Mouse (Mus musculus): Measurements from ENCODE around the gene Efemp2.

Efemp2 gene

GRCm38 (mm10) chr19:5500330-5500875 is 26.6 kb downstream of the Efemp2 start:
- no peak for DNase-seq (ENCODE audit: low spot score)

DNA sequence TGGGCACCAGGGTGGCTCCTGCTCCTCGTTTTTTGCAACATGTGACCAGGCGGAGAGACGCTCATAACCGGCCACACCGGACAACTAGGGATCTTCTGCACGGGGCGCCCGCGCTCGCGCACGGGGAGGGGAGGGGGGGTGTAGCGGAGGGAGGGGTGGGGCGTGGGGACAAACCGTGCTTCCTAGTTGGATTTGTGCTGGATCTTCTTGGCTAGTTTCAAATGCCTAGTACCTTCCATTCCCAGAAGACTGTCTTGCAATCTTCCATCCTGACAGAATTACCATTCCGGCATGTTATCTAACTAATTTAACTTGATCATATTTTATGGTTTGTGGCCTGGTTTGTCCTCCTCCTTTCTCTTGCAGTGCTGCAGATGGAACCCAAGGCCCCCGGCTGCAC is 29.9 kb downstream of the Efemp2 start, which contains the start of gene 1700020D05Rik:
Gene 1700020D05Rik (minus strand): TSS at position 101 of the 400 bp plus-strand sequence.
- no peak for DNase-seq (ENCODE audit: low spot score)

DNA sequence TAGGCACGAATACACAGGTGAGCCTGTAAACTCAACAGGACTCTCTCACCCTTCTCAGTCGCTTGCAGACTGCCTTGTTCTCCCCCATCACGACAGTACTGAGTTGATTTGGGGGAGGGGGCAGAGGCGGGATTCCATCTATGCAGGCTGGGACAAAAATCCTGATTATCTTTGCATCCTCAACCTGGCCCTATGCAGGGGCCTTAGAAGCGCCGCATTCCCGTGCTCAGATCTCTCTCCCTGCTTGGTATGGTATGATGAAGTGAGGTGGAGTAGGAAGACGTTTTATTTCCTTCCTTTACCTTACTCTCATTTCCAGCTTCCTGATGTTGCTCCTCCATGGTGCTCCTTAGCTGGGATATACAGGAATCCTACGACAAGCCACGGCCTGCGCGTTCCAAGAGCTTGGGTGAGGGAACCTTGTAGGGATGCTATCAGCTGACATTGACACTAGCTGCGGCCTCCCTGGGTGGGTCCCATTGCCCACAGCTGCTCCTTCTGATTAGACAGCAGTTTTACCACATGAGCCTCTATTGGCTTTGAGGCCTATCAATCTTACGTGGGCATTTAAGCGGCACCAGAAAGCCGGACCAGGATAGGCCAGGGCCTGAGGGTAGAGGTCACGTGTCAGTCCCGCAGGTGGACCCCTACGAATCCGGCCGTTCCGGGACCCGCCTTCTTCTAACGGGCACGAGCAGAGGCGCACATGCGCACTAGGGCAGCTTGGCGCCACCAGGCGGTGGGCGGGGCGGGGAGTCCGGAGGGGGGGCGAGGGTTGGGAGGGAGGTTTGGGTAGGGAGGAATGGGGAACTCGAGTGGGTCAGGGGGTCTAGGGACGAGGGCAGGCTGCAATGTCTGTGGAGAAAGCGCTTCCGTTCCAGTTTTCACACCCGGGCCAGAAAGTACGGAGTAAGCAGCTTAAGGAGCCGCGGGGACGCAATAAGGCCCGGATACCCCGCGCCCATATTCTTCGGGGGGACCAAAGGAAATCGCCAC is 36.6 kb downstream of the Efemp2 start, which contains the start of gene Snx32:
Gene Snx32 (minus strand): TSS at position 508 of the 996 bp plus-strand sequence.
- peak; percentile 91 for DNase-seq (ENCODE audit: low spot score)

DNA sequence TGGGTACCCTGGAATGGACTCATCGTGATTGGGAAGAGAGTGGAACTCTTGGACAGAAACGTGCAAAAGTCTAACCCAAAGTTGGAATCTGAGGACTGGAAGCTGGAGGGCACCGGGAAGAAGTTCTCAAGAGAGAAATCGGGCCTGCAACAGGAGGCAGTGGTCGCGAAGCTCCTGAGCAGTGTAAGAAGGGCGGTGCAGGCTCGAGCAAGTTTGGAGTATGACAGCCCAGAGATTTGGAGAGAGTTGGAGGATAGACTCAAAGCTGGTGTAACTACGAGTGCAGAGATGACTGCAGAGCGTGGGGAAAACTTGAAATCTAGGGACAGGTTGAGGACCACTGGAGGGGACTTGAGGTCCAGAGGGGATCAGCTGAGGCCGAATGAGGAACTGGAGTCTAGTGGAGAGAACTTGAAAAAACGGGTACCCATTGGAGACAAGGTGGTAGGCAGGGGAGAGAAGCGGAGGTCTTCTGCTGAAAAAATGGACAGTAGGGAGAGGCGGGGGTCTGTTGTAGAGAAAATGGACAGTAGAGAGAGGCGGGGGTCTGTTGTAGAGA is 37.4 kb downstream of the Efemp2 start:
- DNase-seq (ENCODE audit: low spot score) = no peak

DNA sequence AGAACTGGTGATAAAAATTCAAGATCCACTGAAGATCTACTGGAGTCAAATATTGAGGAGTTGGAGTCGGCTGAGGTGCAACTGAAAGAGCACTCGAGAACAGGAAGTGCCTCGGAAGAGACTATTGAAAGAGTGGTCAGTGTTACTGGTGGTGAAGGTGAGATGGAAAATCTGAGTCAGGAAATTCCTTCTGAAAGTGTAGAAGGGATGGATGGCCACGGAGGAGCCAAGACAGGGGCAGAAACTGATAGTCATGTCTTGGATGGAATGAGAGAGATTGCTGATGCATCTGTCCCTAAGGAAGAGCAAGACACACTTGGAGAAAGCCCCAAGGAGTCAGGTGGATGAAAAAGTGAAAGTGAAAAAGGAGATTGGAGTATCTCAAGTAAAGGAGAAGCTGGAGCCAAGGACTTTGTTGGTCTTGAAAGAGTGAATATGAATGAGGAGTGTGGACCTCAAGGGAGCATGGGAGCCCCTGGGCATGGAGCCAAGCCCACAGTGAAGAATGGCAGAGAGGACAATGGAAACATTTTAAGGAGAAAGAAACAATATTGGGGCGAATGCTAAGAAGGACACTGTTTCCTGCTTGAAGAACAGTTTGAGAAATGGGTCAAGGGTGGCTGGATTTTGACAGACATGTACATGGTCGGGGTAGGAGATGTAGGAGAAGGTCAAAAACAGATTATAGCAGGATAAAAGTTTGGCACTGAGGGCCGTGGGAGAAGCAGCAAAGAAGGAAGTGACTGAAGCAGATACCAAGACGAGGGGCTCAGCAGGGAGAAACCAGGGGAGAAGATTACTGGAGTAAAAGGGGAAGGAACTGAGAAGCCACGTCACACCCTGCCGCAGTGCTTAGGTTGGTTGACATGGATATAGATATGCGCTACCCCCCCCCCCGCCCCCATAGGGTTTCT is 38.6 kb downstream of the Efemp2 start:
- no peak for DNase-seq (ENCODE audit: low spot score)

DNA sequence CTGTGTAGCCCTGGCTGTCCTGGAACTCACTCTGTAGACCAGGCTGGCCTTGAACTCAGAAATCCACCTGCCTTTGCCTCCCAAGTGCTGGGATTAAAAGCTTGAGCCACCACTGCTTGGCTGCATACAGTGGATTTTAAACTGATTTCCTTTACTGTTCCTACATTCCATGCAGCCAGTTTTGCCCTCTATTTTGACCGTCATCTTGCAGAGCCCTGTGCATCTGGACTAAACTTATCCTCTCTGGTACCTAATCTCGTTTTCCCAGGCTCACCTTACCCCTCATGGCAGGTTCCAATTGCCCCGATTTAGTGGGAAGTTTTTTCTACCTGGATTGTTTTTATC is 39.2 kb downstream of the Efemp2 start:
- DNase-seq (ENCODE audit: low spot score) = no peak

- DNase-seq (ENCODE audit: low spot score) = no peak
Measured at GRCm38 (mm10) chr19:5515840-5516777, 42.4 kb downstream of the Efemp2 start.

- no peak for DNase-seq (ENCODE audit: low spot score)
Measured at GRCm38 (mm10) chr19:5516906-5517505, 43.3 kb downstream of the Efemp2 start.

- no peak for DNase-seq (ENCODE audit: low spot score)
Measured at GRCm38 (mm10) chr19:5518721-5519120, 45.0 kb downstream of the Efemp2 start.

- DNase-seq (ENCODE audit: low spot score) = no peak
Measured at GRCm38 (mm10) chr19:5525204-5525603, 51.5 kb downstream of the Efemp2 start.

DNA sequence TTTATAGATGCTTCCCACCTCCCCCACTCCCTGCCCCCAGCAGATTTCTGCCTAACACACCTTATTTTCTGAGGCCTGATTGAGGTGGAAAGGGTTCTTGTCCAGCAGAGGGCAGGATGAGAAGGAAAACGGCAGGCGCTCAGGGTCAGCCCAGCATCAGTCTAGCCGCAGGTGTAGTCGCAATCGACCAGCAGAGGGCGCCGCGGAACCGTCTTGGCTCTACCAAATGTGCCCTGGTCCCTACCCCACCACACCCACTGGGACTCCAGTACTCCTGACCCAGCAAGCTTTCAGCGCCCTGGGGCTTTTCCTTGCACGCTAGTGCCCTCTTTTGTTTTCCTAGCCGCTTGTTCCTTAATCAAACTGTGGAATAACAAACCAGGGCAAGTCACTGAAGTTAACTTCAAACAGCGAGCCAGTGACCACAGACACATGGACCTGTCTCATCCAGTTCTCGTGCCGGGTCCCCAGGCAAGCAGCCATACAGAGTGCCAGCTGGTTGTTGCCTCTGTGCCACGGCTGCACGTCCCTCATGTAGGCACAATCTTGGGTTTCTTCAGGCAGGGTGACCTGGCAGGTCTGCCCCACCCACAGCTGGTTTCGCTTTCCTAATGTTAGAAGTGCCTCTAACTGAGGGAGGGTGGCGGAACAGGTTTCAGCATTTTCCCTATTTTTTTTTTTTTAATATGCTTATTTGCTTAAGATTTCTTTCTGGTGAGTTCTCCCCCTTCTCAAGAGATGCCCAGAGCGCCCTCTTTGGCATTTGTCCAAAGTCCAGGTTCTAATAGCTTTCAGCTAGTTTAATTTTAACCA is 55.8 kb downstream of the Efemp2 start:
- peak; percentile 96 for DNase-seq (ENCODE audit: low spot score)

GRCm38 (mm10) chr19:5530138-5530524 is 56.4 kb downstream of the Efemp2 start:
- DNase-seq (ENCODE audit: low spot score) = no peak
